Mouse (Mus musculus) kidney, postnatal 25 days (tissue): ENCODE measurements around the gene Arrb1.

Experiments
- DNase-seq, 2 experiments: peaks; one replicate each; pipeline ENCODE4 v3.0.0; 2021; ENCODE audit warnings: mixed read lengths in 2 of 2

The Arrb1 gene

GRCm38 (mm10) chr7:99633966-99634665 is 98.8 kb downstream of the Arrb1 start:
- DNase-seq, result no peak

GRCm38 (mm10) chr7:99641245-99641644 is 106.0 kb downstream of the Arrb1 start:
- DNase-seq, result peak in 1 of 2 experiments; percentile 38

GRCm38 (mm10) chr7:99642078-99642477 is 106.8 kb downstream of the Arrb1 start:
- DNase-seq, result no peak

GRCm38 (mm10) chr7:99644701-99645100 is 109.4 kb downstream of the Arrb1 start:
- no peak for DNase-seq

- peak; percentile 68 to 74 for DNase-seq
These were observed 113.4 kb downstream of the Arrb1 start for GRCm38 (mm10) chr7:99648623-99649022.

- no peak for DNase-seq
These were observed 114.3 kb downstream of the Arrb1 start for GRCm38 (mm10) chr7:99649585-99649984.

- peak in 1 of 2 experiments; percentile 10 for DNase-seq
These were observed 119.0 kb downstream of the Arrb1 start for GRCm38 (mm10) chr7:99654244-99654643.
